Mouse (Mus musculus): Measurements from ENCODE around the gene Plekhm1.
"Not testable (repeated sequence)": the region's sequence is repeated elsewhere in the genome, so short reads cannot be mapped to it uniquely, and the experiment has no call there.

Gene Plekhm1

DNA sequence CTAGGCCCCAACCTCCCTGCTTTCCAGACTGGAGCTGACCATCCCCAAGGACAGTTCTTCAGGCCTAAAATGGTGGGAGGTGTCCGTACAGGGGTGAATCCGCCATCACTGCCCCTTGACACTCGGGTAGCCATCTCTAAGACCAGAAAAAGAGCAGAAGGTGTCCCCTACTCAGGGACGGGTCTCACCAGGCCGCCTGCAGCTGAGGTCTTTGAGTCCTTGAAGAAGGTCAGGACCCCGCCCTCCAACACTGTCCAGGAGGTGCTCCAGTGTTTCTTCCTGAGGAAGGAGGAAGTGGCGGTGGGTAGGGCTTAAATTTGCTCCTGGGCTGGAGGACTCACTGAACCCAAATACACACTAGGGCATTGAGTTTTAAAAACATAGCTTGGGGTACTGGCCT lies 74.4 kb downstream of the Plekhm1 start:
- DNase-seq: no peak

DNA sequence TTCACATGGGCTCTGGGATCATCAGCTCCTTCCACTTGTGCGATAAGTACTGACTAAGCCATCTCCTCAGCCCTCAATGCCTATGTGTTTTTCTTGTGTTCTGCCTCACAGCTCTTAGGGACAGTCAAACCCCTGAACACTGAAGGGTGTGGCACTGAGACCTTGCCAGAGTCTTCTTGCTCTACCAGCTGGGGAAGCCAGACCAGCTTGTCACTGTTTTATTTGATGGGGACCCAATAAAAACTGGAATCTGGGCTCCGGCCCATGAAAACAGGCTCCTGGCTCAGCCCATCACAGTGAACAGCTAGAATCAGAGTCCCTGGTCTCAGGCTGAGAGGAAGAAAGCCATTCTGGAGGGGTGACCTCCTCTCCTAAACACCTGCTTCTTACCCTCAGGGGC lies 75.3 kb downstream of the Plekhm1 start:
- DNase-seq: no peak

DNA sequence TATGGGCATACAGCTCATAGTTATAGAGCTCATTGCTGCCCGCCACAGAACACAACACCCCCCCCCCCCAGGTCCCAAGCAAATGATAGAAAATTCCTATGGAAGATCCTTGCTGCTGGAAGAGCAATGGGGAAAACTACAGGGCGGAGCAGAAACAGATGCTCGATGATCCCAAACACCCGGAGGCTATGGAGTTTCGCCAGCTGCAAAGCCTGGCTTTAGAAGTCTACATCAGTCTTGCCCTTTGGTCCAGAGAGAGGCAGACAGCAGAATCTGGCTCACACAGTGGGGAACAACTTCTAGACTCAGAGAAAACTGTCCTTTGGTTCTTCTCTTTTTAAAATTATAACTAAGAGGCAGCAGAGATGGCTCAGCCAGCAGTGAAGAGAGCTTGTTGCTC lies 76.9 kb downstream of the Plekhm1 start:
- DNase-seq: no peak

DNA sequence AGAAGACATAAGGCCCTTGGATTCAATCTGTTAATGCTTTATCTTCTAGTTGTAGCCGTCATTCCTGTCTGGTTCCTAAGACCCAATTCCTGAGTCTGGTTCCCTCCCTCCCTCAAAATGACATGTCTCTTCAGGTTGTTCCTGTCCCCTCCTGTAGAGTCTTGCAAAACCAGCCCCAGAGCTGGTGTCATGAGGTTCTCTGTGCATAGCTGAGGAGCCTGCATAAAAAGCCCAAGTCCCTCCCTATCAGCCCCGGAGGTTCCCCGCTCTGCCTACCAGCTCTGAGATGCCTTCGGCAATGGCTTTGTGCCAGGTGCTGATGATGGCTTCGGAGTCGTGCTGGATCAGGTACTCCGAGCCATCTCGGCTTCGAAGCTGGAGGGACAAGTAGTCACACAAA lies 77.6 kb downstream of the Plekhm1 start:
- DNase-seq: no peak

DNA sequence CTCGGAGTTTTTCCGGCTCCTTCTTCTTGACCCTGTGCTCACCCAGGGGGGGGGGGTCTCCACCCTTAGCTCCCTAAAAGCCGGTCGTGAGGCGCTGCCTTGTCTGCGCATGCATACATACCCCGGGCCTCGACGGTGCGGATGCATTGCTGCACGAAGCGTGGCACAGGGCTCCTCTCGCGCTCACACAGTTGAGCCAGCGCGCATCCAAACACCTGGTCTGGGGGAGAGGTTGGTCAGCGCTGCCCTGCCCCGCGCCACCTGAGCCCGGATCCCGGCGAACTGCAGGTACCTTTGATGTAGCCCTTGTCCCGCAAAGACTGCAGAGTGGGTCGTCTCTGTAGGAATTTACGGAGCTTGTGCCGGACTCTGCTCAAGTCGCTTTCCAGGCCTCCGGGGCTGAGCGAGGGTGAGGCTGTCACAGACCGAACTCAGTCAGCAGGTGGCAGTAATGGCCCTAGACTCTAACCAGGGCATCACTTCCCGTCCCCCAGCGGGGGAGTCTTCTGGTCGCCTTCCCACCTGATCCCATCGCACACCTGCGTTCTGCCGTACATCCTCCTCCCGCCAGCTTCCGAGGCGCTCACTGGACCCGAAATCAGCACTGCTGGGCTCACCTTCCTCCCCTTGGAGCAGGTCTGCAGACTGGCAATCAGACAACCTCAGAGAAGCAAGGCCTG lies 78.6 kb downstream of the Plekhm1 start:
- peak; percentile 75 for DNase-seq

DNA sequence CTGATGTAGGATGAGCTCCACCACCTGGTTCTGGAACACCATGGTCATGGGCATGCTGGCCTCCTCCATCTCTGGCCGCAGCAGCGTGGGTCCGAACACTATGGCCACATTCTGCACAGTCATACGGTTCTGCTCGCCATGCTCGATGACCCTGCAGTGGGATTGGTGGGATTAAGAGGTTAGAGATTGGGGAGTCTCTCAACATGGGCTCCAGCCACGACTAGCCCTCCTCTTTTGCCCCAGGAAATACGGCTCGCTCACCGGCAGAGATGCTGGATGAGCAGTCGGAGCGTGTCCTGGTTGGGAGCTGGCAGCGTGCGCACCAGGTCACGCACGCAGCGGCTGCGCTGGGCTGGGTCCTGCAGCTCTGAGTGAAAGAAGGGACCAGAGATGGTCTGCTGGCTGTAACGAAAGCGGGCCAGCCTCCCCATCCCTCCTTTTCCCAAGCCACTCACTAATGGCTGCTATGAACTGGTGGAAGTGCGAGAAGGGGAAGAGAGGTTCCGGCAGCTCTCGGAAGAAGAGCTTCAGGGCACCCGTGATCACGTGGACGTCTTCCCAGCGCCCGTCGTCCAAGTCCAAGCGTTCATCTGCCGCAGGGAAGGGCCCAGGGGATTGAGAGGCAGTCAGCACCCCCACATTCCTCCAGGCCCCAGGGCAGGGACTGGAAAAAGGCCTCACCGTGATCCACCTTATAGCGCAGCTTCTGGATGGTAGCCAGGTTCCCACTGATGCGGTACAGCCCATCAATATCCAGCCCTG lies 79.4 kb downstream of the Plekhm1 start:
- DNase-seq: peak; percentile 55

DNA sequence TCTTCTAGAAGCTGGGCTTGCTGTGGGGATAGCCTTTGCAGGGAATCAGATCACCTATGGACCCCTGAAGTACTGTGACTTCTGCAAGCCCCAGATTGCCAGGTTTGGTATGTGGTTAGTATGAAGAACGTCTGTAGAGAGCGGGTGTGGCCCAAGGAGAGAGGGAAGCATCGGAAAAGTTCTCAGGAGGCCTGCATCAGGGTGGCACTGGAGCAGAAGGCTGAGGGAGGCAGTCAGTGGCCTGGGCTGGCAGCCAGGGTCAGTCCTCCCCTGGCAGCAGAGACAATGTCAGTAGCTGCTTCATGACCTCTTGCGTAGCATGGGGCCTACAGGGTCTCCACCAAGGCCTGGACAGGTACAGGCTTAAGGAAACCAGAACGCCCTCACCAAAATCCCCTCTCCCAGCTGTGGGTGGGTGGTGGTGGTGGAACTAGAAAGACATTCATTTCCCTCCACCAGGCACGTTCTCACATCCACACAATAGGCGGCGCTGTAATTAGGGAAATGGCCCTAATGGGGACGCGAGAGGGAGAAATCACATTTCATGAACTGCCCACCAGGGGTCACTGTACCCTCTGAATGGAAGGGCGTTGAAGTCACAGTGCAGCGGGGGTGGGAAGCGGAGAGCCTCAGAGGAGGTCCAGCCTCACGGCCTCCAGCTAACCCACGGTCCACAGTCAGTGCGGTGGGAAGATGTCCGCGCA lies 80.1 kb downstream of the Plekhm1 start:
- peak; percentile 89 for DNase-seq

DNA sequence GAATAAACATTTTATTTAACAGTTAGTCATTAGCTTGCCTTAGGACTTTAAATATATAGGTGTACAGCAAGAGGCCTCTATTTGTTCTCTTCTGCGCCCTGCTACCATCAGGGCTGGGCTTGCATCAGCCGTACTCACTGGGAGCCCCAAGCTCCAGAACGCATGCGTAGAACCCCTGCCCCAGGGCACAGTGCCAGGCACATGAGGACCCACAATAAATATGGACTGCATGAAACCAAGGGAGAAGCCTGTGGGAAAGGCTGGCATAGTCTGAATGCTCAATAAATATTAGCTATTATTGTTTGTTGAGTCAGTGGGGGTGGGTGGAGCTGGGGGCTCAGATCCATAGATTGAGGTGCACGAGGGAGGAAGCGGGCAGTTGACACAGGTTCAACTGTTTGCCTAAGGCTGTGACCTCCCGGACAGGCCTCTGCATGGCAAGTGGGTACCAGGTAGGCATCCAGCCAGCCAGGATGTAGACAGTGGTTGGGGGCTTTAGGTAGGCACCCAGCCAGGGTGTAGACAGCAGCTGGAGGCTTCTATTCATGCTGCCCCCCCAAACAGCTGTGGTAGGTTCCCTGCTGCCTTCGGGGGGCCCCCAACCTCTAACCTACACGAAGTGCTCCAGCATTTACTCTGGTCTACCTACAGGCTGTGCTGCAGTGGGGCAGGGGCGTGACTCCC lies 80.8 kb downstream of the Plekhm1 start:
- no peak for DNase-seq

DNA sequence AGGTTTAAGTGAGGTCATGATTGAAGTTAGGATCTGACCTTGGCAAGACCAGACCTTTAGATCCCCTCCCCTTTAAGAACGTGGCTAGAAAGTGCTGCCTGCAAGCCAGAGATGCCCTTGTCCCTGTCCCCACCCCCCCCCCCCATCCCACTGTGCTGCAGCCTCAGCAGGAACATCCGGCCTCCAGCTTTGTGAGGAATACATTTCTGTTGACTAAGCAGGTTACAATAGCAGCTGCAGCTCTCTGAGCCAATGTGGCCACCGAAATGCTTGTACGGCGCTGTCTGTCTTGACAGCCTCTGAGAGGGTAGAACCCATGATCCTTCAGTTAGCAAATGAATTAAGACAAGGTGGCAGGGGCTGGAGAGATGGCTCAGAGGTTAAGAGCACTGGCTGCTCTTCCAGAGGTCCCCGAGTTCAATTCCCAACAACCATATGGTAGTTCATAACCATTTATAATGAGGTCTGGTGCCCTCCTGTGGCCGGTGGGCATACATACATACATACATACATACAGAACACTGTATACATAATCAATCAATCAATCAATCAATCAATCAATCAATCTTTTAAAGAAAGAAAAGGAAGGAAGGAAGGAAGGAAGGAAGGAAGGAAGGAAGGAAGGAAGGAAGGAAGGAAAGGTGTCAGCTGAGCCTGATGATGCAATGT lies 81.7 kb downstream of the Plekhm1 start:
- no peak for DNase-seq

DNA sequence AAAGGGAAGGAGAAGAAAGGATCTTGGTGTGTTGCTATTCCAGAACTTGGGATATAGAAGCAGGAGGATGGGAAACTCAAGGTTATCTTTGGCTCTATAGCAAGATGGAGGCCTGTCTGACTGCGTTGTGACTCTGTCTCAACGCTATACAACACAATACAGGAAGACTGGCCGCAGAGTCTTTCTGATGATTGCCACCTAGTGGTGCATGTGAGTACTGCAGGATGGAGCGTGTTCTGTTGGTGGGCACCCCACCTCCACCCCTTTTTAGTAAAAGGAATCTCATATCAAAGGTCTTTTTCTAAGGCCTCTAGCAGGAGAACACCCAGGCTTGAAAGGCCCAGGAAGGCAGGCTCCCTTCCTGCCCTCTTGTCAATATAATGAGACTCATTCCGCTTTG lies 85.5 kb downstream of the Plekhm1 start:
- DNase-seq: peak; percentile 82

DNA sequence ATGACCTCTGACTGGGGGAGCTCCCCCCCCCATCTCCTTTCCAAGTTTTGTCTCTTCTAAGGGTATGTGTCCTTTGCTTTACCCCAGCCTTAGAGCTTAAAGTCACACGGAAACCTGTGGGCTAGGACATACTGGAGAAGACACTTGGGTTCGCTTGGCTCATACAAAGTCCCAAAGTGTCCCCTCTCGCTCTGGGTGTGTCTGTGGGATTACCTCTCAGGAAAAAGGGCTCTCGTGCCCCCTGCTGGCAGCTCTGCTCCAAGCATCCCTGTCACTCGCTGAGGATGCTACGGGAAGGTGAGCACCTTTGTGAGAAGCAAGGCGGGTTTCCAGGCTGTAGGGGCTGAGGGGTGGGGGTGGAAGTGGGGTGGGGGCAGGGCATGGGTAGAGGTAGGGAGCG lies 87.3 kb downstream of the Plekhm1 start:
- DNase-seq: peak; percentile 67

DNA sequence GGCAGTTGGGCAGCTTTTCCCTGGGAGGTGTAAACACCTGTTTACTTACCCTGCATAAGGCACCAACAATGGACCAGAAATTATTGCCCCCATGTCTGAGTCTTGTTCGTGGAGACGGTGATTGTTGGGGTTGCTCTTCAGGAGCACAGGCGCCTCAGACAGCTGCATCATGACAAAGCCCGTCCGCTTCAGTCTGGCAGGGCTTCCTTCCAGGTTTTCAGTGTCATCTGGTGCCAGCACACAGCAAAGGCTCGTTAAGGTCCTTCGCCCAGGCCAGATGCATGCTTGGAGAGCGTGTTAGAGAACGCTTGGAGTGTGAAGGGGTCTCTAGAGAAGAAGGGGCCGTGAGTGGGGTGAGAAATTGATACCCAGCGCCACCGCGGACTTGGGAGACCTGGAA lies 87.8 kb downstream of the Plekhm1 start:
- DNase-seq: no peak

DNA sequence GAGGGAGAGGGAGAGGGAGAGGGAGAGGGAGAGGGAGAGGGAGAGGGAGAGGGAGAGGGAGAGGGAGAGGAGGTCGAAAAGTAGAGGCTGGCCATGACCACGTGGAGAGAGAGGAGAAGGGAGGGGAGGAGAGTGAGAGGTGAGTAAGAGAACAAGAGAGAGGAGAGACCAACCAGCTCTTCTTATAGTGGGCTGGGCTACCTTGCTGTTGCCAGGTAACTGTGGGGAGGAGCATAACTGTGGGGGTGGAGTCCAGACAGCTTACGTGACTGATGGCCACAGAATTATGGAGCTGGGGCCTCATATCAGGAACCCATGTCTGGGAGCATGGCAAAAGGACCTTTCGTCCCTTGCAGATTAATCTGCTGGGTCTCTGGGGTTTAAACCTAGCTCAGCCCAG lies 89.7 kb downstream of the Plekhm1 start:
- DNase-seq: not testable (repeated sequence)

DNA sequence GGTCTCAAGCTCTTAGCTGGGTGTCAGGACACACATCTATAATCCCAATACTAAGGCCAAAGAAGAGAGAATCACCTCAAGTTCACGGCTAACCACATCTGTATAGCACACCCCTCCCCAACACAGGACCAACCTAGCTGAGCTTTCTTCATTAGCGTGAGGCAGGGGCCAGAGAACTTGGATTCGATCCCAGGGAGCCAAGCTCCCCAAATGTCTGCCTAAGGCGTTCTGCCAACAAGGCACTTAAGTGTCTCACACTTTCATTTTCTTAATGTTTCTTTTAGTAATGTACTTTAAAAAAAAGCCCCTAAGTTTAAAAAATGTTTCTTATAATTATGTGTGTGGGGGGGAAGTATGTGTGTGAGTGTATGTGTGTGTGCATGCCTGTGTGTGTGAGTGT lies 91.8 kb downstream of the Plekhm1 start:
- DNase-seq: no peak

DNA sequence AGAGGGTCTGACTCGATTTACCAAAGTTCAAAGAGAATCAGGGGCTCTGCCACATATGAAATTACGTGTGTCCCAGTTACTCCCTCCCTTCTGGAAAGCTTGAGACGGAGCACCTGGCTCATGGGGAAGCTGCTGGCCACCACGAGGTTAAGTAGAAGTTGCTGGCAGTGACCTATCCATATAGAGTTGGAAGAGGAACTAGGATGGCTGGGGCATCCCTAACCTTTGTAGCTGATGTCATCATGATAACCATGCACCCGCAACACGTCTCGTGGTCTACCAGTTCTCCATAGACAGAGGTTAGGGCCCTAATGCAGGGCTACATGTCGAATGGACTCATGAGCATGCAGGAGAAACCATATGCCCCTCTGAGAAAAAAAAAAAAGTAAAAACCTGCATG lies 92.3 kb downstream of the Plekhm1 start:
- DNase-seq: no peak

DNA sequence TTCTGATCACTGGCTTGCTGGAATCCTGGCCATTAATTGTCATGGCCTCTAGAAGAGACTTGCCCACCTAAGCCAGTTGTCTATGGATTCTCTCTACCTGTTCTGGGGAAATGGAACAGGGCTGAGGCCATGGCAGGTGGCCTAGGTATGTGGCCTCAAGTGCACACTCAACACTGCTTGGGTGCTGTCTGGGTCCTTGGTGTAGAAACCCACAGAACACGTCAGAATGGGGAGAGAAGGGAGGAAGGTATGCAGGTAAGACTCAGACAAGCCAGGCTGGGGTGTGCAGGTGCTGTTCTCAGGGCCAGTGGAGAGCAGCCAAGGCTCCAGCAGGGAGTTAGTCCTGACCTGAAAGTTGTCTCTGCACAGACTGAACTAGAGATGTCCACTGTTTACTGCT lies 94.4 kb downstream of the Plekhm1 start:
- no peak for DNase-seq

DNA sequence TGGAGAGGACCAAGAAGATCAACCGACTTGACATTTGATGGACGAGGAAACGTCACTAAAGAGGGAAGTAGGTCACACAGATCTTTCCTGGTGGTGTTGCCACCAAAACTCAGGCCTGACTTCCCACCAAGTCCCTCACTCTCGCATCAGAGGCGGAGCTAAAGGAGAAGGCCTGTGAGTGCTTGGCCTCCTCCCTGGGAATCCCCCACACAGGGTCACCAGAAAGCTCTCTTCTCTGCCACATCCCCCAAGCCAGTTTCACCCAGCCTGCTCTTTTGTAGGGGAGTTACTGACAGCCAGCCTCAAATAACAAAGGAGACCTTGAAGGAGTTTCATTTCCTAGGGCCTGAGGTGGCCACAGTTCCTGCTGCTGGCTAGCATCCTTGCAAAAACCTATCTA lies 97.1 kb downstream of the Plekhm1 start:
- DNase-seq: no peak

DNA sequence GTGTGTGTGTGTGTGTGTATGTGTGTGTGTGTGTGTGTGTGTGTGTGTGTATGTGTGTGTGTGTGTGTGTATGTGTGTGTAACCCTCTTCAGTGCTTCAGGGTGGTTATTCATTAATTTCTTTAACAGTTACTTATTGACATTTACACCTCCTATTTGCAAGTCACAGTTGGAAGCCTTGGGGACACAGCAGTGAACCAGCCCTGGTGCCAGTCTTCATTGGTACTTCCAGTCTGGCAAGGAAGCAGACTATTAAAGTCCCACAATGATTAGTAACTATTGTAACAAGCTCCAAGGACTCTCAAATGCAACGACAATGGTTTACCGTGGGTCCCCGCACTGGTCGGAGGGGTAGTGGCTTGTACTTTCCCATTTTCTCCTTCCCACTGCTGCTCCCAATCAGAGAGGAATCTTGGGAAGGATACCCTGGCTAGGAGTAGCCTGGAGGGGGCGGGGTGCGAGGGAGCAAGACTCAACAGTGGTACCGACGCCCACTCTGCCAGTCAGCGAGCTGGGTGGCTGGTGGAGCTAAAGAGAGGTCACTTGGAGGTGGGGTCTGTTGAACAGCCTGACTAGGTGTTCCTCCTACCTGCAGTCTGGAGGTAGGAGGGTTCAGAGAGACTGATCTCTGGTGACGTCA lies 97.6 kb downstream of the Plekhm1 start:
- no peak for DNase-seq
